Mouse (Mus musculus): ENCODE results near the gene Hdhd3. TPM values are rescaled to one million over a fixed set of nuclear protein-coding genes. Genes with fewer than 3 reads are reported as not detected.

Gene Hdhd3
- total and polyA plus RNA-seq, 3 experiments, result 3.9 to 9.0 (median 4.0) TPM

DNA sequence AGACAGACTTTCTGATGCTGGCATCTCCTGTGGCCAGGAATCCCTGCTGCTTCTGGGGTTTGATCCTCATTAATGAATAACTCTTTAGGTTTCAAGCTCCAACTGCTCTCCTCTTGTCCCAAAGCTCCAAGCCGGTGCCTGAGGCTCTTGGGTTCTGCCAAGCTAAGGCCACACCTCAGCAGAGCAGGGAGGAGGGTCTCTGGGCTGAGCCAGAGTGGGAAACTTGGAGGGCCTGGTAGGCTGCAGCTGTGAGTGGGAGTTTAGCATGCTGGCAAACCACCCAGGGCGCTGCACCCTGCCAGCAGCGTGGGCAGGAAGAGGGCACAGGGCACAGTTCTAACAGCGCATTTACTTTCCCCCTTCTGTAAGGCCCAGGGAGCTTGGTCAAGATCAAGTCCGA is 5.6 kb upstream of the Hdhd3 start:
- Histone ChIP-seq H3K27ac (no peak overlapping the region), H3K36me3 (ENCODE audit: control insufficient read depth, insufficient read depth, low read length) (no peaks in the 10 kb centered on the region), H3K79me2 (replicated peaks; ENCODE audit: control insufficient read depth, insufficient read depth, low read length) (no peaks in the 10 kb centered on the region), H3K4me1 (ENCODE audit: control insufficient read depth, insufficient read depth, low read length) (0 out of 2 replicates have a peak, but pooled peaks cover 1% of the 10 kb centered on the region), H3K9ac (ENCODE audit: low read depth, low read length) (no peak overlapping the region), H3K27me3 (ENCODE audit: control insufficient read depth, insufficient read depth, low read length) (no peaks in the 10 kb centered on the region), H3K4me3 (no peak overlapping the region)
- intact Hi-C loops (cut with DNase I), result loop anchor here (5.0 kb wide), 3 partner anchors 52 to 167 kb away; no protein-coding TSS in a partner anchor
- DNase-seq, result no peak
- TF ChIP-seq POLR2A (IDR thresholded peaks at IDR 0.05; ENCODE audit: insufficient read depth, low read depth, low read length) (no peak), CTCF (IDR thresholded peaks at IDR 0.05) (no peak), EP300 (IDR thresholded peaks at IDR 0.05; ENCODE audit: insufficient read depth, low read depth, low read length) (no peak)
- WGBS, result 88% methylated on average over 5 of the region's 5 CpGs

GRCm38 (mm10) chr4:62506798-62507197 is 3.5 kb upstream of the Hdhd3 start:
- H3K9ac ChIP-seq (ENCODE audit: low read depth, low read length), result no peak overlapping the region
- peak overlapping the region; percentile 21; the same call in 1 of the 2 replicates for H3K27ac ChIP-seq
- intact Hi-C loops (cut with DNase I), result loop anchor here (5.0 kb wide), 3 partner anchors 49 to 164 kb away; no protein-coding TSS in a partner anchor
- peaks cover 4% of the 10 kb centered on the region; the same call in 1 of the 2 replicates for H3K4me1 ChIP-seq (ENCODE audit: control insufficient read depth, insufficient read depth, low read length)
- 31% methylated on average over 2 of the region's 2 CpGs for WGBS
- H3K27me3 ChIP-seq (ENCODE audit: control insufficient read depth, insufficient read depth, low read length), result no peaks in the 10 kb centered on the region
- H3K79me2 ChIP-seq (replicated peaks; ENCODE audit: control insufficient read depth, insufficient read depth, low read length), result no peaks in the 10 kb centered on the region
- no peak overlapping the region for H3K4me3 ChIP-seq
- DNase-seq, result peak in 1 of 2 experiments; percentile 39
- TF ChIP-seq POLR2A (IDR thresholded peaks at IDR 0.05; ENCODE audit: insufficient read depth, low read depth, low read length) (0 out of 2 replicates have a peak, but pooled peaks have one; percentile 6), CTCF (IDR thresholded peaks at IDR 0.05) (peak; percentile 71), EP300 (IDR thresholded peaks at IDR 0.05; ENCODE audit: insufficient read depth, low read depth, low read length) (0 out of 2 replicates have a peak, but pooled peaks have one; percentile 40)
- H3K36me3 ChIP-seq (ENCODE audit: control insufficient read depth, insufficient read depth, low read length), result no peaks in the 10 kb centered on the region

GRCm38 (mm10) chr4:62505991-62506390 is 2.7 kb upstream of the Hdhd3 start:
- Histone ChIP-seq H3K9ac (ENCODE audit: low read depth, low read length) (no peak overlapping the region), H3K4me1 (ENCODE audit: control insufficient read depth, insufficient read depth, low read length) (peaks cover 4% of the 10 kb centered on the region; the same call in 1 of the 2 replicates), H3K79me2 (replicated peaks; ENCODE audit: control insufficient read depth, insufficient read depth, low read length) (no peaks in the 10 kb centered on the region), H3K27me3 (ENCODE audit: control insufficient read depth, insufficient read depth, low read length) (no peaks in the 10 kb centered on the region), H3K36me3 (ENCODE audit: control insufficient read depth, insufficient read depth, low read length) (no peaks in the 10 kb centered on the region), H3K27ac (peak overlapping the region; percentile 21), H3K4me3 (no peak overlapping the region)
- WGBS, result 55% methylated on average over 3 of the region's 3 CpGs
- TF ChIP-seq POLR2A (IDR thresholded peaks at IDR 0.05; ENCODE audit: insufficient read depth, low read depth, low read length) (no peak), CTCF (IDR thresholded peaks at IDR 0.05) (no peak), EP300 (IDR thresholded peaks at IDR 0.05; ENCODE audit: insufficient read depth, low read depth, low read length) (no peak)
- intact Hi-C loops (cut with DNase I), result loop anchor here (5.0 kb wide), 3 partner anchors 49 to 164 kb away; no protein-coding TSS in a partner anchor
- no peak for DNase-seq

- intact Hi-C loops (cut with DNase I), result loop anchor here (2.0 to 5.0 kb wide), 2 partner anchors 14 to 96 kb away; partner anchors contain the start of genes Cdc26 and Prpf4
- H3K9ac ChIP-seq (ENCODE audit: low read depth, low read length), result no peak overlapping the region
- H3K27me3 ChIP-seq (ENCODE audit: control insufficient read depth, insufficient read depth, low read length), result no peaks in the 10 kb centered on the region
- H3K36me3 ChIP-seq (ENCODE audit: control insufficient read depth, insufficient read depth, low read length), result no peaks in the 10 kb centered on the region
- no peak overlapping the region; the same call in 1 of the 2 replicates for H3K27ac ChIP-seq
- no peaks in the 10 kb centered on the region for H3K79me2 ChIP-seq (replicated peaks; ENCODE audit: control insufficient read depth, insufficient read depth, low read length)
- no peak overlapping the region for H3K4me3 ChIP-seq
- 59% methylated on average over 7 of the region's 7 CpGs for WGBS
- DNase-seq, result no peak
- no peak for TF ChIP-seq EP300 (IDR thresholded peaks at IDR 0.05; ENCODE audit: insufficient read depth, low read depth, low read length)
- TF ChIP-seq CTCF (IDR thresholded peaks at IDR 0.05), result no peak
- no peak for TF ChIP-seq POLR2A (IDR thresholded peaks at IDR 0.05; ENCODE audit: insufficient read depth, low read depth, low read length)
- peaks cover 4% of the 10 kb centered on the region; the same call in 1 of the 2 replicates for H3K4me1 ChIP-seq (ENCODE audit: control insufficient read depth, insufficient read depth, low read length)
Measured at GRCm38 (mm10) chr4:62502969-62503368, 298 bp downstream of the Hdhd3 start.

DNA sequence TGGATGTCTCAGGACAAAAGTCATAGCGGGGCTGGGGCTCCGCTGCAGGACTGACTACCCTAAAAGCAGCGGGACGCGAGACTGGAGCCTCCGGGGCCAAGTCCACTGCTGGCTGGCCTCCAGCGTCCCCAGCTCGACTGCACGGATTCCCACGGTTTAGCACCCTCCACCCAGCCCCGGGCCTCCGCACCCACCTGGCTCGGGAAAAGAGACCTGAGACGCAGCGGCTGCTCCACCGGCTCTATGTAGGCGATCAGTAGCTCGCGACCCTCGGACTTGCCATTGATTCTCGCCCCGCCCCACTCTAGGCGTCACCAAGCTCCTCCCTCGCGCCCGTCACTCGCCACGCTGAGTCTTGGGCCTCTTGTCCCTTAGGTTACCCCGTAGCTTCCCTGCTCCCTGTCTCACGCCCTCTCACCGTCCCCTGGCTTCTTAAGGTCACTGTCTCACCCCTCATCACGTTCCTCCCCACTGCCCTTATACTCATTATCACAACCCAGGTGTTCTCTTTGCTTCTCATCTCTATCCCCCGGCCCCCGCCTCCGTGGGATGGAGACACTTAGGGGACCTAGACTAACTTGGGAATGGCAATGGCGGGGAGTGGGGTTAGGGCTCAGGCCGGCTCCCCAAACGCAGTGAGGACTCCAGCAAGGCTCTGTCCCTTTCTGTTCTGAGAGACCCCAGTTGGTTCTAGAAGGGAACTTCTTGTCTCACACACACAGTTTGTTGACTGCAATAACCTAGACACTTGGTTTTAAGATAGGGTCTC is 1.1 kb downstream of the Hdhd3 start:
- H3K4me3 ChIP-seq, result peak overlapping the region; percentile 78
- intact Hi-C loops (cut with DNase I), result loop anchor here (2.0 to 5.0 kb wide), 2 partner anchors 15 to 95 kb away; partner anchors contain the start of genes Cdc26 and Prpf4
- H3K27me3 ChIP-seq (ENCODE audit: control insufficient read depth, insufficient read depth, low read length), result no peaks in the 10 kb centered on the region
- DNase-seq, result peak; percentile 92 to 94
- H3K27ac ChIP-seq, result peak overlapping the region; percentile 76
- no peaks in the 10 kb centered on the region for H3K36me3 ChIP-seq (ENCODE audit: control insufficient read depth, insufficient read depth, low read length)
- 1% methylated on average over 38 of the region's 38 CpGs for WGBS
- peaks cover 4% of the 10 kb centered on the region; the same call in 1 of the 2 replicates for H3K4me1 ChIP-seq (ENCODE audit: control insufficient read depth, insufficient read depth, low read length)
- H3K9ac ChIP-seq (ENCODE audit: low read depth, low read length), result peak overlapping the region; percentile 77
- peak; percentile 95 for TF ChIP-seq POLR2A (IDR thresholded peaks at IDR 0.05; ENCODE audit: insufficient read depth, low read depth, low read length)
- TF ChIP-seq CTCF (IDR thresholded peaks at IDR 0.05), result no peak
- TF ChIP-seq EP300 (IDR thresholded peaks at IDR 0.05; ENCODE audit: insufficient read depth, low read depth, low read length), result peak; percentile 65; the same call in 1 of the 2 replicates
- no peaks in the 10 kb centered on the region for H3K79me2 ChIP-seq (replicated peaks; ENCODE audit: control insufficient read depth, insufficient read depth, low read length)

Measured in heart, adult 2 months (tissue).